Mouse (Mus musculus) brown adipose tissue, adult 24 weeks (tissue): ENCODE measurements around the gene Hoxd3. TPM values are rescaled to one million over a fixed set of nuclear protein-coding genes. Genes with fewer than 3 reads are reported as not detected.

Experiments used
- H3K27ac ChIP-seq: fragments of 200-500 bp; replicated peaks from 2 replicates; pipeline ENCODE4 v1.5.1; 2012; ENCODE audit warnings: low read depth, mild to moderate bottlenecking, low read length
- H3K4me1 ChIP-seq: fragments of 200-500 bp; 2 replicates; pipeline ENCODE4 v1.6.1; 2012; ENCODE audit warnings: low read length, mixed read lengths; ENCODE audit not compliant: control insufficient read depth, insufficient read depth, insufficient read length
- H3K4me3 ChIP-seq: fragments of 200-500 bp; 2 replicates; pipeline ENCODE4 v1.5.1; 2012; ENCODE audit warnings: low read depth, mild to moderate bottlenecking, low read length, moderate library complexity; ENCODE audit not compliant: insufficient read depth
- polyA plus RNA-seq: library from polyadenylated mRNA; stranded (reverse); fragments of >200 nt; gene quantifications from 2 replicates; pipeline ENCODE4 v1.2.4, GENCODE M21; 2012; ENCODE audit not compliant: missing spikeins, insufficient read depth, insufficient read length

Gene Hoxd3
- polyA plus RNA-seq, 1 experiment, result not detected

DNA sequence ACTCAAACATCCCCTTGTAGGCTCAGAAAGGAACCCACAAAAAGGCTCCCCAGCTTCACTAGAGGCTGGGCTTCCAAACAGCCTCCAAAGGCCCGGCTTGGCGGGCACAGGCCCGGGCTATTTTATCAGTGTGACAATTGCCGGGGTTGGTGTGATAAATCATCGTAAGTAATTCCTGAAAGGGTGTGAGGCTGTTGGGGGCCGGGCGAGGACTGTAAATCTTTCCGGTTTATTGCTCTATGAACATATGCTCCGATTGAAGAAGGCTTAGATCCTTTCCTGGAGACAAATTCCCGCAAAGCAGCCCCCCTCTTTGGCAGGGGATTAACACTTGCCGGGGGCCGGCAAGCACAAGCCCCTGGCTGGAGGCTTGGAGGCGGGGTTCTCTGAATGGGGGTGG is 22.7 kb downstream of the Hoxd3 start:
- Histone ChIP-seq H3K4me3 (no peak overlapping the region), H3K27ac (no peak overlapping the region), H3K4me1 (no peaks in the 10 kb centered on the region)

DNA sequence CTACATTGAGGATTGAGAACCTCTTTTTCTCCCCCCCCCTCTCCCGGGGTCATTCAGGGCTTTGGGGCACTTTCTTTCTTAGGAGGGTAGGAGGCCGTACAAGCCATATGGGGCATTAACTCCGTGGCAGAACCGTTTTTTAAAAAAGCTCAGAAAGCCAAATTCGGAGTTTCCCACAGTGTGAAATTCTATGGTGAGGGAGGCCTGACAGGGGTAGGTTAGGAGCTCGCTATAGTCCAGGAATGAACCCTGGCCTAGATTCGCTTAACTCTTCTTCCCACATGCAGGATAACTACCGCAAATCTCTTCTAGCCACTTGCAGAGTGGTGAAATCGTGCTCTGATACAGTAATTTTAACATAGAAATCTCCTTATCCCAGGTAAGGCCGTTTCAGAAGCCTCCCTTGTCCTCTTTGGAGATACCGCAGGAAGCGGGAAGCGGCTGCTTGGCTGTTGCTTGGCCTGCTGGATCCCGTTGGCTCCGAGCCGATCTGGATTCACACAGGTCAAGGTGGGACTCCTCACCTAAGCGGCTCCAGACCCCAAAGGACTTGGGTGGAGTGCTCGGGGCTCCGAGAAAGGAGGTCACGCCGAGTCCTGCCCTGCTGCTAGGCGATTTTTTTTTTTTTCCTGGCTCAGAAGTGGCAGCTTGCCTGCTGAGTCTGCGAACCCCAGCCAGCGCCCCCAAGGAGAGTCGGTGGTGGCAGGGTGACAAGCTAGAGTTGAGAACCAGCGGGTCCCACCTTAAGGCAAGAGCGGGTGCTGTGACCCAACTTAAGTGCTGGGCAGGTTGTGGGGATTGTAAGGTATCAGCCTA is 23.5 kb downstream of the Hoxd3 start:
- Histone ChIP-seq H3K27ac (no peak overlapping the region), H3K4me1 (no peaks in the 10 kb centered on the region), H3K4me3 (no peak overlapping the region)

GRCm38 (mm10) chr2:74735851-74736687 is 24.3 kb downstream of the Hoxd3 start:
- no peak overlapping the region for H3K4me3 ChIP-seq

DNA sequence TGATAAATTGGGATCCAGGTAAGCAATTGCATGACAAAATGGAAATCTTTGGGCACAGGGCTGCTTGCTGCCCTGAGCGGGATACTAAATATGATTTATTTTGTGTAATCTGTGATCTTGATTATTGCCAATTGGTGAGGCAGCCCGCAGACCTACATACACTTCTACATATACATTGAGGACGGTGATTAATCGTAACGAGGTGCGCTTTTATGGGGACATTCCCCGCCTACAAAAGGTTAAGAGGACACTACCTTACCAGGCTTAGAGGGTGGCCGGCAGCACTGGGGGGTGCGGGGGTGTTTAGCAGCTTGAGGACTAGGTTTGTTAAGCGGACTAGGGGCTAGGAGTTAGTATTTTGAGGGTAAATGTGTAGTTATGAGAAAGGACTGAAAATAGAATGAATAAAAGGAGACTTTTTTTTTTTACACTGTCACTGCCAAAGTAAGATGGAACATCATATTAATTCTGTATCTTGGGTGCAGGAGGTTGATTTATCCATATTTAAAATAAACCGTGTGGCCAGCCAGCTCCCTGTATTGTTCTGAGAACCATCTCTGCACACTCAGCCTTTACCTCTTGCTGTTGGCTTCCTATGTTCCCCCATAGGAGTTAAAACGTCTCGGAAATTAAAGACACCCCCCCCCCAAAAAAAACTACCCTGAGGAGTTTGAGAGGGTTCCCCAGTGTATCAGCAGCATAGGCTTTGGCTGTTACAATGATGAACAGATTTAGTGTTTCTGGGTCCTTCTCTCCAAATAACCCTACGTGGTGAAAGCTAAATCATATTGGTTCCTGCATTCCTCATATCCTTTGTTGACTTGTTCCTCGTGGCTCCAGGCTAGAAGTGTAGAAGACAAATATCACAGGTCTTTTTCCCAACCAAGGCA is 25.2 kb downstream of the Hoxd3 start:
- H3K4me3 ChIP-seq, result no peak overlapping the region
- no peaks in the 10 kb centered on the region for H3K4me1 ChIP-seq
- H3K27ac ChIP-seq, result no peak overlapping the region

More at GRCm38 (mm10) chr2:74735851-74736687, 24.3 kb downstream of the Hoxd3 start:
- no peaks in the 10 kb centered on the region for H3K4me1 ChIP-seq
- H3K27ac ChIP-seq, result no peak overlapping the region

DNA sequence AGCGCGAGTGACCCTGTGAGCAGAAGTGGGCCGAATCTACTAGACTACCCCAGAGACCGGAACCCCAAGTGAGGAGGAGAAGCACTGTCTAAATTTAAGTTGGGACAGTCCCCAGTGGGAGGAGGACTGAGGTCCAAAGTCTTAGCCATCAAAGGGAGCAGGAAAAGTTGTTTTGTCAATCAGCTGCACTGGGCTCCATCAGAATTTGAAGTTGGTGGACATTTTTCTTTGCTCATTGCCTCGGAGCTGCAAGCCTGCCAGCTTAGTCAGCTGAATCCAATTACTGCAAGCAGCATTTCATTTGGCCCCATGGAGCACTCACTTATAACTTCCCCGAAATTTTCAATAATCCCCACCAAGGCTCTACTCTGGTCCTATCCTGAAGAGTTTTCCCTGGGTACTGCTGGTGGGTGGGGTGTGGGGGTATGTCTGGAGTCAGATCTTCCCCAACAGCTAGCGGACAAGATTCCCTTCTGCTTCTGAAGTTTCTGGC is 25.9 kb downstream of the Hoxd3 start:
- no peak overlapping the region for H3K4me3 ChIP-seq
- no peaks in the 10 kb centered on the region for H3K4me1 ChIP-seq
- H3K27ac ChIP-seq, result no peak overlapping the region

GRCm38 (mm10) chr2:74738623-74739475 is 27.1 kb downstream of the Hoxd3 start:
- Histone ChIP-seq H3K4me1 (no peaks in the 10 kb centered on the region), H3K27ac (no peak overlapping the region), H3K4me3 (no peak overlapping the region)

DNA sequence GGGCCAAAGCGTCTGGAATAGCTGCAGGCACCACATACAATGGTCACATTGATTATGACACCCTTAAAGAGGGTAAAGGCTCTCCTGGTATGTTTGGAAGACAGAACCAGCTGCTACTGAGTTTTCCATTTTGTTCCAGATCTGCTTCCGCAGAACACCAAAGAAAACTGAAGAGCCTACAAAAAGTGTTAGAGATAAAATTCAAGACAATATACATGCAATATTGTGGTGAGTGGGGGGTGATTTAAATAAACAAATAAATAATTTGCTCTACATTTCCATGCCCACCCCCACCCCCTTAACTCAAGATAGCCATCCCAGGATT is 27.7 kb downstream of the Hoxd3 start:
- Histone ChIP-seq H3K27ac (no peak overlapping the region), H3K4me3 (no peak overlapping the region), H3K4me1 (no peaks in the 10 kb centered on the region)

- Histone ChIP-seq H3K4me1 (no peaks in the 10 kb centered on the region), H3K27ac (no peak overlapping the region), H3K4me3 (no peak overlapping the region)
These were observed 28.1 kb downstream of the Hoxd3 start for GRCm38 (mm10) chr2:74739869-74740268.

DNA sequence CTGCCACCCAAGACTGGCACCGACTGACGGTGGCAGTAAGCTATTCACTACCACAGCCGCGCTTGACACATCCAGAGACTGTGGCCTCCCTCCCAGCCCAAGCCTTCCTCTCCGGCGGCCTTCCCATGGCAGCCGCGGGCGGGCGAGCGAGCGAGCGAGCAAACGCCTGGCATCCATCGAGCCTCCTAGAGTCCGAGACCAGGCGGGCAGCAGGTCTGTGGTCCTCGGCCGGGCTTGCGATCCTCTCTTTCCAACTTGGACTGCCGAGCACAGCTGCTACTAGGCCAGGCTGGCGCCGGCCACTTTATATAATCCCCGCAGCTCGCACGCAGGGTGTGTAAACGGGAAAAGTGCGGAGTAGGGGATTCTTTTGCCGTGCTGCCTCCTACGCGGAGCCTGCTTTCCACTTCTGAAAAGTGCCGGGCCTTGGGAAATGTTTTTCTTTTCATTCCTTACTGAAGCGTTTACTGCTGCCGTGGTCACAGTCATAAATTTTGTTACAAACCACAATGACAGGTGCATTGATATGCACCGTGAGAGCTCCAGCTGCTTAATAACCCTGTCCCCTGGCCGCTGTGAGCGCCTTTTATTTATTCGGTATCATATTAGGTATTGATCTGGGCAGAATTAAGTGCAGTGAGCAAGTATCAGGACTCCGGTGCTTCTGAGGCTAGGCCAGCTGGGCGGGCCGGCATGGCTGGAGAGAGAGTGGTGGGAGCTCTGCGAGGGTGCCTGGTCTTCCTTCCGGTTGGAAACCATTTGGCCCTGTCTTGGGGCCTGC is 28.8 kb downstream of the Hoxd3 start:
- Histone ChIP-seq H3K4me3 (no peak overlapping the region), H3K4me1 (no peaks in the 10 kb centered on the region), H3K27ac (no peak overlapping the region)

DNA sequence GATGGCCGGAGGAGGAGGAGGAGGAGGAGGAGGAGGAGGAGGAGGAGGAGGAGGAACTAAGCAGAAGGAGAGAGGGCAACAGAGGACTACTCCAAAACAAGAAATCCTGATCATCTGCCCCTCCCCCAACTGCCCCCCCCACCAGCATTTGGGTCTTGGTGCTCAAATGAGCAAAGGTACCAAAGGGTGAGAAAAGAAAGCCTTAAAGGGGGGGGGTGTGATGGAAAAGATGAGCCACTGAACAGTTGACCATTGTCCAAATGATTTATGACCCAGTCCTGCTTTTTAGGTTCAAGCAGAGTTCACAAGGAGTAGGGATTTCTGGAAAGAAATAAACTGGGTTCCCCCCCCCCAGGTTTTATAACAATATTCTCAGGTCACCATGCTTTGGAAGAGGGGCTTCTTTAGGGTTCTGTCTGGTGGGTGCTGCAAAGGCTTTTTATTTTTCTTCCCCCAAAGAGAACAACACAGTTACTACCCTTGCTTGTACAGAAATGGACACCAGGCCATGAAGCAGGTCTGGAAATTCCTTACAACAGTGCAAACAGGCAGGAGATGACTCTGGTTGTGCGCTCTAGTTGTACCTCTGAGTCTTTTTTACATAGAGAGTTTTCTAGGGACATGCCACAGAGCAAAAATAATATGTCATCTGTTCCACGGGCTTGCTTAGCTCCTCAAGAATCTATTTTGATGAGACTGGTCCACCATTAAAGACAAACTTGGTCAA is 29.7 kb downstream of the Hoxd3 start:
- Histone ChIP-seq H3K27ac (no peak overlapping the region), H3K4me3 (no peak overlapping the region), H3K4me1 (no peaks in the 10 kb centered on the region)

DNA sequence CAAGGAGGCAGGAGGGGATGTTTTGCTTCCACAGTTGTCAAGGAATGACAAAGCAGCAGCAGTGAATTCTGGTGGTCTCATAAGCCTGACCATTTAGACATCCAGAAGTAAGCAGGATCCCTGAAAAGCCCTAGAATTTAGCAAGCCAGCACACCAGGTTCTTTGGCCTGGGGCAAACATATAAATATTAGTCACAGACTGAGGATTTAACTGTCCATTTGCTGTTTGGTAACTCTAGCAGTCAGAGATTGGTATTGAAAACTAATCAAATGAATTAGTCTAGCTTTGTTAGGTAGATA is 30.2 kb downstream of the Hoxd3 start:
- Histone ChIP-seq H3K4me1 (no peaks in the 10 kb centered on the region), H3K4me3 (no peak overlapping the region), H3K27ac (no peak overlapping the region)

DNA sequence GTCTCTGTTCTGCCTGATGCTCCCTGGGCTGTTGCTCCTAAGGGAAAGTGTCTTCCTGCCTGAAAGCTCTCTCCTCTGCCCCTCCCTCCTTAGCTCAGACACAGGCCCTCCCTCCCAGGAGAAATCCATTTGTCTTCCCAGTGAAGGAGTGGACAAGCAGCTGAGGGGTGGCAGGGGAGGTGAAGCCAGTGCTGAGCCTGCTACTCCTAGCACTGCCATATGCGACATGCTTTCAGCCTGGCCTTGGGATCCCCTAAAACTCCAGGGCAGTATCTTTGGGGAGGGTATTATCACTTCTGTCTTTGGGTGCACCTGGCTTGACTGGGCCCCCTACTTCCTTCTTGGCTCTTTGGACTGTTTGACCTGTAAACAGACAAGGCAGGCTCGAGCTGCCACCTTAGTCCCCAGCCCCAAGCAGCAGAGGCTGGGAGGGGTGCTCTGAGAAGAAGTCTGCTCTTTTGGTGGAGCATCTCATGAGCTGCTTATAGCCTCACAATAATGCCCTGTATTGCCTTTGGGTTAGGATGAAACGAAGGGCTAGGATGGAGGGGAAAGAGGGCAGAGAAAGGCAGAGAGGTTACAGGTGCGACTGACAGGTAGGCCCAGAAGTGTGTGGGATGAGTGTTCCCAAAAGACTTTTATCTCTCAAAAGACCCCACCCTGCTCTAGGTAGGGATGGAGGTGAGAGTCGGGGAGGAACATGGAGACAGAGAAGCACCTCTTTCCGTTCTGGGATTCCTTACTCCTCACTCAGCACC is 34.0 kb downstream of the Hoxd3 start:
- H3K4me1 ChIP-seq, result no peaks in the 10 kb centered on the region
- no peak overlapping the region for H3K4me3 ChIP-seq
- no peak overlapping the region for H3K27ac ChIP-seq
